ENCODE assay signal across 14 mouse cellular contexts in genomic region chr11:80238306-80238705, GRCm38 (mm10). TPM values are rescaled to one million over a fixed set of nuclear protein-coding genes. Genes with fewer than 3 reads are reported as not detected.
DNase-seq lines count a peak whose midpoint lies in the region.
"Had no signal": no experiment of that assay in that cellular context is flagged by ENCODE, and none has a peak within 500 bp of the region (broad histone marks: within the 10 kb centered on the region; RNA-seq: fewer than 3 reads in every experiment).

No protein-coding gene starts in this region.

- intact Hi-C loops in left cerebral cortex, postnatal 14 days (cut with DNase I), result no loop called here

- peak; percentile 22 for DNase-seq in cerebellum, adult 11-12 months
- no peak for DNase-seq in cerebellum, postnatal 14 days
- peak; percentile 32 for DNase-seq in cerebellum, adult 9-10 months
- no peak for DNase-seq in cerebellum, adult 11 months
- DNase-seq in testis, postnatal 14 days (ENCODE audit: low spot score), result peak; percentile 36
- no peak for DNase-seq in testis, postnatal 10 days (ENCODE audit: low spot score)
- no peak for DNase-seq in heart, postnatal 4 days
- DNase-seq in left cerebral cortex, postnatal 14 days (ENCODE audit: low spot score in 2 of 2), result no peak
- DNase-seq: adrenal gland, adult 8-10 months; adrenal gland, postnatal 25 days; embryo, embryonic 11 days; gastrocnemius, postnatal 25 days; heart, adult 18-20 months; heart, postnatal 14 days had no signal

RNA-seq across cellular contexts. Expression of gene Rhot1, which starts 29.5 kb away (rescaled TPM):
- total RNA-seq in heart, postnatal 4 days (2021), result 10 to 100 TPM; 62.6 to 63.8 TPM
- total RNA-seq in left cerebral cortex, postnatal 14 days (2021), result 10 to 100 TPM; 69.9 to 72.3 TPM

RNA-seq across cellular contexts. Expression of gene Rnf135, which starts 54.7 kb away (rescaled TPM):
- total RNA-seq in heart, postnatal 4 days (2021), result 1 to 10 TPM; 5.2 to 8.5 TPM
- 1 to 10 TPM; 2.9 to 4.3 TPM for total RNA-seq in left cerebral cortex, postnatal 14 days (2021)

Comparison
In these comparisons a context has a peak if more than half of its experiments do, and no peak if none do; other contexts are left out.
1. DNase-seq: peak in cerebellum, adult 11-12 months (single experiment), cerebellum, adult 9-10 months (single experiment) and testis, postnatal 14 days (single experiment); none in cerebellum, postnatal 14 days (0 of 2), cerebellum, adult 11 months (single experiment), testis, postnatal 10 days (single experiment), heart, postnatal 4 days (single experiment) and left cerebral cortex, postnatal 14 days (0 of 2).